19 mouse cellular contexts compared by ENCODE assay signal in the genomic region with DNA sequence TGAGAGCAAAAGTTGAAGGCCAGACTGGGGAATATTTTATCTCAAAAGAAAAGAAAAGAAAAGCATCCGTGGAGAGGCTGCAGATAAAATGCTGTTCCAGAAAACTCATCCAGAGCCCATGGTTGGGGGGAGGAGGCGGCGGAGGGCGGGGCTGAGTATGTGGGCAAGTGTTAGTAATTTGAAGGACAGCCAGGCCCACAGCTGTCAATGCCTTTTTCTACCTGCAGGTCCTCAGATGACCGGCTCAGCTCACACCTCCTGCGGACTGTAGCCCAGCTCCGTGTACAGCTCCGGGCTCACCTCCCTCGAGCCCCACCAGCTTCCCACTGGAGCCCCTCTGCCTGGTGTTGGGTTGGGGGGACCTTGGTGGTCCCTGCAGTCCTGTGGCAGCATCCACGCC. TPM values are rescaled to one million over a fixed set of nuclear protein-coding genes. Genes with fewer than 3 reads are reported as not detected.
"Had no signal": no experiment of that assay in that cellular context is flagged by ENCODE, and none has a peak within 500 bp of the region (broad histone marks: within the 10 kb centered on the region; RNA-seq: fewer than 3 reads in every experiment).

No protein-coding gene starts in this region.

- H3K27ac ChIP-seq: lung, embryonic 15.5 days; macrophage; midbrain, embryonic 13.5 days; midbrain, embryonic 15.5 days; neural tube, embryonic 12.5 days; stomach, embryonic 15.5 days; stomach, postnatal 0 days had no signal

- H3K9ac ChIP-seq: lung, embryonic 15.5 days; midbrain, embryonic 13.5 days; midbrain, embryonic 15.5 days; neural tube, embryonic 12.5 days; stomach, embryonic 15.5 days had no signal

- H3K4me3 ChIP-seq: lung, embryonic 15.5 days; megakaryocyte, embryonic 14.5 days; midbrain, embryonic 13.5 days; midbrain, embryonic 15.5 days; neural tube, embryonic 12.5 days; stomach, embryonic 15.5 days had no signal

- H3K27me3 ChIP-seq: lung, embryonic 15.5 days; midbrain, embryonic 13.5 days; midbrain, embryonic 15.5 days; neural tube, embryonic 12.5 days; stomach, embryonic 15.5 days had no signal

- H3K4me1 ChIP-seq: neural tube, embryonic 12.5 days had no signal

- H3K4me2 ChIP-seq: lung, embryonic 15.5 days; midbrain, embryonic 11.5 days; midbrain, embryonic 13.5 days; midbrain, embryonic 15.5 days; neural tube, embryonic 12.5 days; stomach, embryonic 15.5 days had no signal

- DNase-seq: lung, adult 2 months; lung, postnatal 14 days; lung, postnatal 36 days; right cerebral cortex, postnatal 14 days; thymus, adult 2 months; thymus, postnatal 25 days; thymus, postnatal 4 days had no signal

- H3K9me3 ChIP-seq: lung, embryonic 15.5 days; megakaryocyte, embryonic 14.5 days; midbrain, embryonic 13.5 days; midbrain, embryonic 15.5 days; neural tube, embryonic 12.5 days; stomach, embryonic 15.5 days had no signal

- ATAC-seq: lung, postnatal 0 days; midbrain, embryonic 13.5 days; midbrain, embryonic 15.5 days had no signal

RNA-seq across cellular contexts. Expression of gene Atg9b, which starts 7.7 kb away (rescaled TPM):
- total RNA-seq: monocyte, adult 5-6 weeks; neutrophil, adult 5-6 weeks had no signal

RNA-seq across cellular contexts. Expression of gene Asic3, which starts 13.5 kb away (rescaled TPM):
- total RNA-seq: monocyte, adult 5-6 weeks had no signal
- polyA plus RNA-seq: macrophage; midbrain, embryonic 13.5 days; stomach, postnatal 0 days had no signal
